Mouse (Mus musculus): ENCODE measurements around the gene Cpt1c. TPM values are rescaled to one million over a fixed set of nuclear protein-coding genes. Genes with fewer than 3 reads are reported as not detected.

The Cpt1c gene
- polyA plus RNA-seq, 1 experiment, result 5.5 TPM

DNA sequence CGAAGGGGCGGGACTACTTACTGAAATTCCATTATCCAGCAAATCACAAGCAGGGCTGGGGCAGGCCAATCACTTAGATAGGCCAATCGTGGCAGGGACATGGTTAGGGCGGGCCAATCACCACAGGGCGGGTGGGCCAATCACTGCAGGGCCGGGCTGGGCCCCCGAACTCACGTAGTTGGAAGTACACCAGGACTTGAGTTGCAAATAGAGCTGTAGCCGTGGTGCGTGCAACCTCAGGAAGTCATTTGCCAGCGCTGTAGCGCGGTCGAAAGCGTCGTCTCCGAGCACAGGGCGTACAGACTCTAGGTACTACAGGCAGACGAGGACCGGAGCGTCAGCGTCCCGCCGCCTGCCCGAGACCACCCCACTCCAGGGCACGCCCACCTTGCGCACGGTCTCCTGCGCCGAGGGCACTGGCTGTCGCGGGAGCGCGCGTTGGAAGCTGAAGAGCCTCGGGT lies 4.4 kb downstream of the Cpt1c start:
- TF ChIP-seq CEBPB (IDR thresholded peaks at IDR 0.05; ENCODE audit: low read depth), result no peak
- TF ChIP-seq MYOD1 (IDR thresholded peaks at IDR 0.05; ENCODE audit: control insufficient read depth, insufficient read length, low read depth), result no peak
- no peak for TF ChIP-seq USF1 (IDR thresholded peaks at IDR 0.05; ENCODE audit: low read depth)
- TF ChIP-seq FOSL1 (IDR thresholded peaks at IDR 0.05; ENCODE audit: insufficient read depth, low read length, poor library complexity, severe bottlenecking), result no peak
- TF ChIP-seq MAX (IDR thresholded peaks at IDR 0.05), result no peak
- no peak for TF ChIP-seq MYOG (IDR thresholded peaks at IDR 0.05; ENCODE audit: control insufficient read depth, extremely low read depth, insufficient read length)
- TF ChIP-seq CTCF (IDR thresholded peaks at IDR 0.05; ENCODE audit: control insufficient read depth, insufficient read depth, insufficient read length), result no peak

DNA sequence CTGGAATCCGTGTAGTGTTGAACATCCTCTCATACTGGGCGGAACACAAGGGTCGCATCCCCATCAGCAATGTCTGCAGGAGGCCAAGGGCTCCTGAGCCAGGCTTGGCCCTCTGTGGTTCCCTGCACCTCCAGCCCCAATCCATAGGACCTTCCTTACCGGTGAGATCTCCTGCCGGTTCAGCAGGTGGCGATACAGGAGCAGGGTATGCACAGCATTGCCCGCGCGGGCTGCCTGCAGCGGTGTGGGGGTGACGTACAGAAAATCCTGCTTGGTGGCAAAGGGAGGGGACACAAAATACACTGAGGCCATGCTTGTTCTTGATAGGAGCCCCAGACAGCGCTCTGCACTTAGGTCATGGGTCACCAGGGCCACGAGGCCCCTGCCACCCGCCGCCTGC lies 8.0 kb downstream of the Cpt1c start:
- TF ChIP-seq MYOG (IDR thresholded peaks at IDR 0.05; ENCODE audit: control insufficient read depth, extremely low read depth, insufficient read length) (no peak), CEBPB (IDR thresholded peaks at IDR 0.05; ENCODE audit: low read depth) (no peak), MAX (IDR thresholded peaks at IDR 0.05) (no peak), USF1 (IDR thresholded peaks at IDR 0.05; ENCODE audit: low read depth) (no peak), CTCF (IDR thresholded peaks at IDR 0.05; ENCODE audit: control insufficient read depth, insufficient read depth, insufficient read length) (no peak), MYOD1 (IDR thresholded peaks at IDR 0.05; ENCODE audit: control insufficient read depth, insufficient read length, low read depth) (no peak), FOSL1 (IDR thresholded peaks at IDR 0.05; ENCODE audit: insufficient read depth, low read length, poor library complexity, severe bottlenecking) (no peak)
- Histone ChIP-seq H3K36me3 (ENCODE audit: control insufficient read depth, insufficient read depth) (no peaks in the 10 kb centered on the region), H3K79me3 (ENCODE audit: low read depth) (no peaks in the 10 kb centered on the region), H3K27me3 (ENCODE audit: control insufficient read depth, insufficient read depth, insufficient read length) (no peaks in the 10 kb centered on the region), H3K79me2 (ENCODE audit: control insufficient read depth, insufficient read depth) (no peaks in the 10 kb centered on the region), H3ac (ENCODE audit: control insufficient read depth, insufficient read length, low read depth) (no peak overlapping the region), H3K4me3 (ENCODE audit: insufficient read depth, poor library complexity, severe bottlenecking) (no peak overlapping the region)

More for the DNA sequence above, 4.4 kb downstream of the Cpt1c start:
- H3K36me3 ChIP-seq (ENCODE audit: control insufficient read depth, insufficient read depth), result peaks cover 3% of the 10 kb centered on the region
- H3K27me3 ChIP-seq (ENCODE audit: control insufficient read depth, insufficient read depth, insufficient read length), result no peaks in the 10 kb centered on the region
- no peak overlapping the region for H3K4me3 ChIP-seq (ENCODE audit: insufficient read depth, poor library complexity, severe bottlenecking)
- H3K79me3 ChIP-seq (ENCODE audit: low read depth), result no peaks in the 10 kb centered on the region
- no peaks in the 10 kb centered on the region for H3K79me2 ChIP-seq (ENCODE audit: control insufficient read depth, insufficient read depth)
- H3ac ChIP-seq (ENCODE audit: control insufficient read depth, insufficient read length, low read depth), result no peak overlapping the region

DNA sequence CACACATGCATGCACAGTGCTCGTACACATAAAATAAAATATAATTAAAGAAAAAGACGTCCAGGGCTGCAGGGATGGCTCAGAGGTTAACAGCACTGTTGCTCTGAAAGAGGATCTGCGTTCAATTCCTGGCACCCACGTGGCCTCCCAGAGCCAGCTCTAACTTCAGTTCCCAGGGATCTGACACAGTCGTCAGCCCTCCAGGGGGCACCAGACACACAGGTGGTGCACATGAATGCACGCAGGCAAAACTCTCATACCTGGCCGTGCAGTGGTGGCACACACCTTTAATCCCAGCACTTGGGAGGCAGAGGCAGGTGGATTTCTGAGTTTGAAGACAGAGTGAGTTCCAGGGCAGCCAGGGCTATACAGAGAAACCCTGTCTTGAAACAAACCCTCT lies 8.7 kb downstream of the Cpt1c start:
- TF ChIP-seq MYOG (IDR thresholded peaks at IDR 0.05; ENCODE audit: control insufficient read depth, extremely low read depth, insufficient read length) (no peak), MAX (IDR thresholded peaks at IDR 0.05) (no peak), USF1 (IDR thresholded peaks at IDR 0.05; ENCODE audit: low read depth) (no peak), FOSL1 (IDR thresholded peaks at IDR 0.05; ENCODE audit: insufficient read depth, low read length, poor library complexity, severe bottlenecking) (no peak), CEBPB (IDR thresholded peaks at IDR 0.05; ENCODE audit: low read depth) (no peak), CTCF (IDR thresholded peaks at IDR 0.05; ENCODE audit: control insufficient read depth, insufficient read depth, insufficient read length) (no peak), MYOD1 (IDR thresholded peaks at IDR 0.05; ENCODE audit: control insufficient read depth, insufficient read length, low read depth) (no peak)
- no peaks in the 10 kb centered on the region for H3K79me2 ChIP-seq (ENCODE audit: control insufficient read depth, insufficient read depth)
- no peaks in the 10 kb centered on the region for H3K79me3 ChIP-seq (ENCODE audit: low read depth)
- no peak overlapping the region for H3ac ChIP-seq (ENCODE audit: control insufficient read depth, insufficient read length, low read depth)
- H3K27me3 ChIP-seq (ENCODE audit: control insufficient read depth, insufficient read depth, insufficient read length), result no peaks in the 10 kb centered on the region
- H3K36me3 ChIP-seq (ENCODE audit: control insufficient read depth, insufficient read depth), result no peaks in the 10 kb centered on the region
- H3K4me3 ChIP-seq (ENCODE audit: insufficient read depth, poor library complexity, severe bottlenecking), result no peak overlapping the region

DNA sequence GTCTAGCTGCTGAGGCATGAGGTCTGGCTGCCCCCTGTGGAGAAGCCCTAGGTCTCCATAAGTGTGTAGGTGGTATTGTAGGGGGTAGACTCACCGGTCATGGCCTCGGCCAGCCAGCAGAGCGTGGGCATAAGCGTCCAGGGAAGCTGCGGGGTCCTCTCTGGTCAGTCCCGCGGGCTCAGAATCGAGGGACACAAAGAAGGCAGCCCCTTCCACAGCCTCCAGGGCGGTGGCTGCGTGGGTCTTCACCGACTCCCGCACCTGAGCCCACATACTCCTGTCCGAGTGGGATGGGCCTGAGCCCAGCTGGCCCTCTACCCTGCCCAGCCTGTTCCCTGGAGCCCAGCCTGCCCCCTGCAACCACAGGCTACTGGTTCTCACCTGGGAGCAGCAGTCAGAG lies 9.7 kb downstream of the Cpt1c start:
- H3K79me2 ChIP-seq (ENCODE audit: control insufficient read depth, insufficient read depth), result no peaks in the 10 kb centered on the region
- H3K36me3 ChIP-seq (ENCODE audit: control insufficient read depth, insufficient read depth), result no peaks in the 10 kb centered on the region
- H3K79me3 ChIP-seq (ENCODE audit: low read depth), result no peaks in the 10 kb centered on the region
- TF ChIP-seq USF1 (IDR thresholded peaks at IDR 0.05; ENCODE audit: low read depth) (no peak), CTCF (IDR thresholded peaks at IDR 0.05; ENCODE audit: control insufficient read depth, insufficient read depth, insufficient read length) (no peak), CEBPB (IDR thresholded peaks at IDR 0.05; ENCODE audit: low read depth) (no peak), FOSL1 (IDR thresholded peaks at IDR 0.05; ENCODE audit: insufficient read depth, low read length, poor library complexity, severe bottlenecking) (no peak), MYOG (IDR thresholded peaks at IDR 0.05; ENCODE audit: control insufficient read depth, extremely low read depth, insufficient read length) (no peak), MAX (IDR thresholded peaks at IDR 0.05) (no peak), MYOD1 (IDR thresholded peaks at IDR 0.05; ENCODE audit: control insufficient read depth, insufficient read length, low read depth) (no peak)
- no peak overlapping the region for H3K4me3 ChIP-seq (ENCODE audit: insufficient read depth, poor library complexity, severe bottlenecking)
- H3ac ChIP-seq (ENCODE audit: control insufficient read depth, insufficient read length, low read depth), result no peak overlapping the region
- H3K27me3 ChIP-seq (ENCODE audit: control insufficient read depth, insufficient read depth, insufficient read length), result no peaks in the 10 kb centered on the region

DNA sequence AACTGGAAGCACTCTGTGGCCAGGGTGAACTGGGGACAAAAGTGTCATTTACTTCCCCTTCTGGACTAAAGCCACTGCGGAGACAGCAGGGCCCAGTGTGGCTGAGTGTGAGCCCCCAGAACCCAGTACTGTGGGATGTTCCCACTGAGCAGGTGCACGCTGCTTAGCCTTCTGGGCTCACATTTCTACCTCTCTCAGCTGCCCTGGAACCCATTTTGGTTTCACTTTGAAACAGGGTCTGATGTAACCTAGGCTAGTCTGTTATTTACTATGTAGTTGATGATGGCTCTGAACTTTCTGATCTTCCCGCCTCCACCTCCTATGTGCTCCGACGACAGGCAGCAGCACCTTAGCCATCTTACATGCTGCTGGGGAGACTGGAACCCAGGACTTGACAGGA lies 11.8 kb downstream of the Cpt1c start:
- Histone ChIP-seq H3ac (ENCODE audit: control insufficient read depth, insufficient read length, low read depth) (no peak overlapping the region), H3K27me3 (ENCODE audit: control insufficient read depth, insufficient read depth, insufficient read length) (no peaks in the 10 kb centered on the region), H3K79me3 (ENCODE audit: low read depth) (no peaks in the 10 kb centered on the region), H3K36me3 (ENCODE audit: control insufficient read depth, insufficient read depth) (no peaks in the 10 kb centered on the region), H3K79me2 (ENCODE audit: control insufficient read depth, insufficient read depth) (no peaks in the 10 kb centered on the region), H3K4me3 (ENCODE audit: insufficient read depth, poor library complexity, severe bottlenecking) (no peak overlapping the region)
- no peak for TF ChIP-seq MAX (IDR thresholded peaks at IDR 0.05)
- no peak for TF ChIP-seq FOSL1 (IDR thresholded peaks at IDR 0.05; ENCODE audit: insufficient read depth, low read length, poor library complexity, severe bottlenecking)
- TF ChIP-seq USF1 (IDR thresholded peaks at IDR 0.05; ENCODE audit: low read depth), result no peak
- TF ChIP-seq CTCF (IDR thresholded peaks at IDR 0.05; ENCODE audit: control insufficient read depth, insufficient read depth, insufficient read length), result no peak
- no peak for TF ChIP-seq MYOG (IDR thresholded peaks at IDR 0.05; ENCODE audit: control insufficient read depth, extremely low read depth, insufficient read length)
- no peak for TF ChIP-seq MYOD1 (IDR thresholded peaks at IDR 0.05; ENCODE audit: control insufficient read depth, insufficient read length, low read depth)
- no peak for TF ChIP-seq CEBPB (IDR thresholded peaks at IDR 0.05; ENCODE audit: low read depth)

DNA sequence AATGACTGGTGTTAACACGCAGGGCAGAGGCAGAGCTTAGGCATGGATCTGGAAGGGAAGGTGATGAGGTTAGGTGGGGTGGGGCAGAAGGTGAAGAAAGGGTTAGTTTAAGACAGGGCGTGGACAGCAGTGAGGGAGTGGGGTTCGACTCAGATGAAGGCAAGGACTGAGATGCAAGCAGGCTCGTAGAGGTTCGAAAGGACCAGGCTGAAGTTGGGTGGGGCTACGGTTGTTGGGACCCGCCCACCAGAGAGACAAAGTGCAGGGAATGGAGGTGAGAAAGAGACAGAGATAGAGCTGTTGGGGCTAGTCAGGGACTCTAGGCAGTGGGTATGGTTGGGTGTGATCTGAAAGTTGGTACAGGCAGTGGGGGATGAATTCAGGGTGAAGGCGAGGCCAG lies 12.3 kb downstream of the Cpt1c start:
- H3K36me3 ChIP-seq (ENCODE audit: control insufficient read depth, insufficient read depth), result no peaks in the 10 kb centered on the region
- no peaks in the 10 kb centered on the region for H3K27me3 ChIP-seq (ENCODE audit: control insufficient read depth, insufficient read depth, insufficient read length)
- TF ChIP-seq CEBPB (IDR thresholded peaks at IDR 0.05; ENCODE audit: low read depth), result no peak
- TF ChIP-seq MAX (IDR thresholded peaks at IDR 0.05), result no peak
- TF ChIP-seq CTCF (IDR thresholded peaks at IDR 0.05; ENCODE audit: control insufficient read depth, insufficient read depth, insufficient read length), result no peak
- TF ChIP-seq FOSL1 (IDR thresholded peaks at IDR 0.05; ENCODE audit: insufficient read depth, low read length, poor library complexity, severe bottlenecking), result no peak
- no peak for TF ChIP-seq MYOG (IDR thresholded peaks at IDR 0.05; ENCODE audit: control insufficient read depth, extremely low read depth, insufficient read length)
- no peak for TF ChIP-seq USF1 (IDR thresholded peaks at IDR 0.05; ENCODE audit: low read depth)
- TF ChIP-seq MYOD1 (IDR thresholded peaks at IDR 0.05; ENCODE audit: control insufficient read depth, insufficient read length, low read depth), result no peak
- H3K79me2 ChIP-seq (ENCODE audit: control insufficient read depth, insufficient read depth), result no peaks in the 10 kb centered on the region
- no peak overlapping the region for H3ac ChIP-seq (ENCODE audit: control insufficient read depth, insufficient read length, low read depth)
- H3K4me3 ChIP-seq (ENCODE audit: insufficient read depth, poor library complexity, severe bottlenecking), result no peak overlapping the region
- no peaks in the 10 kb centered on the region for H3K79me3 ChIP-seq (ENCODE audit: low read depth)

All from C2C12 (cell line).